Mouse (Mus musculus) hindbrain, postnatal 0 days (tissue): ENCODE measurements around the gene Pllp. TPM values are rescaled to one million over a fixed set of nuclear protein-coding genes. Genes with fewer than 3 reads are reported as not detected.

ENCODE experiments used
- ATAC-seq: fragments of 200-750 bp; cut with Nextera tagmentation; 2 replicates; pipeline ENCODE4 v1.8.0; 2017; ENCODE audit warnings: mild to moderate bottlenecking, moderate TSS enrichment, moderate library complexity
- DNase-seq: peaks from one replicate; pipeline ENCODE4 v3.0.0-alpha.2; 2015; ENCODE audit warnings: low spot score
- H3K27ac ChIP-seq: fragments of 300-500 bp; sonication (generic); 2 replicates; pipeline ENCODE4 v1.5.1; 2014; ENCODE audit warnings: mild to moderate bottlenecking
- H3K27me3 ChIP-seq: fragments of 300-500 bp; sonication (generic); 2 replicates; pipeline ENCODE4 v1.6.1; 2014; ENCODE audit warnings: low read length, mixed read lengths; ENCODE audit not compliant: insufficient read depth
- H3K36me3 ChIP-seq: fragments of 300-500 bp; sonication (generic); 2 replicates; pipeline ENCODE4 v1.6.1; 2014; ENCODE audit warnings: low read length, mixed read lengths; ENCODE audit not compliant: insufficient read depth
- H3K4me1 ChIP-seq: fragments of 300-500 bp; sonication (generic); 2 replicates; pipeline ENCODE4 v1.6.1; 2014; ENCODE audit warnings: antibody characterized with exemption, low read length, mixed read lengths; ENCODE audit not compliant: insufficient read depth
- H3K4me2 ChIP-seq: fragments of 300-500 bp; sonication (generic); 2 replicates; pipeline ENCODE4 v1.6.1; 2014; ENCODE audit warnings: low read depth, mild to moderate bottlenecking, low read length, moderate library complexity, mixed read lengths
- H3K4me3 ChIP-seq: fragments of 300-500 bp; sonication (generic); 2 replicates; pipeline ENCODE4 v1.5.1; 2014; ENCODE audit warnings: low read length
- H3K9ac ChIP-seq: fragments of 300-500 bp; sonication (generic); replicated peaks from 2 replicates; pipeline ENCODE4 v1.6.1; 2014; ENCODE audit warnings: mild to moderate bottlenecking, low read length, moderate library complexity, mixed read lengths
- H3K9me3 ChIP-seq: fragments of 300-500 bp; sonication (generic); 2 replicates; pipeline ENCODE4 v1.6.1; 2016; ENCODE audit warnings: low read length, mixed read lengths
- CTCF ChIP-seq: IDR thresholded peaks from 2 replicates; pipeline ENCODE4 v1.5.1; 2016; ENCODE audit warnings: antibody characterized with exemption, control low read depth, low read depth
- WGBS: fragments of 180-500 bp; shearing (Covaris S2); extraction: QIAGEN DNeasy Blood & Tissue Kit; methylation state at CpG from one replicate; pipeline ENCODE4 v1.1.7; 2014; 5-methylcytosine and 5-hydroxymethylcytosine counted together
- polyA plus RNA-seq: library from polyadenylated mRNA; unstranded; fragments of >200 nt; fragmentation: Nextera tagmentation; extraction: Ambion mirVana; gene quantifications from 2 replicates; pipeline ENCODE4 v1.2.1, GENCODE M21; 2015
- total RNA-seq: library from RNA; depleted of rRNA; stranded (reverse); fragments of >200 nt; gene quantifications from 2 replicates; pipeline ENCODE4 v1.2.3, GENCODE M21; 2014; rRNA removed

Pllp gene
- total RNA-seq = 19.0 and 20.3 TPM in 2 replicates
- polyA plus RNA-seq = 18.6 and 20.6 TPM in 2 replicates

- DNase-seq = peak; percentile 61
- WGBS = under 1% methylated on average over 41 of the region's 41 CpGs
- peak; percentile 72 for ATAC-seq
- Histone ChIP-seq H3K4me1 (peaks cover 12% of the 10 kb centered on the region; the same call in 1 of the 2 replicates), H3K27me3 (peaks cover 28% of the 10 kb centered on the region), H3K4me3 (peak within 1 kb of the TSS; percentile 44), H3K36me3 (no peaks in the 10 kb centered on the region), H3K4me2 (peak within 1 kb of the TSS; percentile 67), H3K9ac (peak within 1 kb of the TSS; percentile 49; the same call in 1 of the 2 replicates), H3K27ac (peak within 1 kb of the TSS; percentile 15; the same call in 1 of the 2 replicates), H3K9me3 (no peaks in the 10 kb centered on the region)
- TF ChIP-seq CTCF = no peak
Measured at GRCm38 (mm10) chr8:94695994-94696384, at the start of gene Pllp. Gene Pllp (minus strand): TSS chr8:94696278.

- no peak within 1 kb of the TSS for H3K27ac ChIP-seq
- no peak within 1 kb of the TSS for H3K4me3 ChIP-seq
- H3K4me2 ChIP-seq = no peak within 1 kb of the TSS
- no peaks in the 10 kb centered on the region for H3K27me3 ChIP-seq
- ATAC-seq (no peak), DNase-seq (no peak)
- TF ChIP-seq CTCF = no peak
- no peak within 1 kb of the TSS for H3K9ac ChIP-seq
- H3K36me3 ChIP-seq = no peaks in the 10 kb centered on the region
- 93% methylated on average over 7 of the region's 7 CpGs for WGBS
- no peaks in the 10 kb centered on the region for H3K4me1 ChIP-seq
- H3K9me3 ChIP-seq = no peaks in the 10 kb centered on the region
Measured at GRCm38 (mm10) chr8:94745476-94746184, 49.6 kb upstream of the Pllp start, which contains the start of gene Ccl22. Gene Ccl22 (plus strand): TSS chr8:94745590.

GRCm38 (mm10) chr8:94744972-94745371, 48.9 kb upstream of the Pllp start:
- no peak overlapping the region for H3K4me2 ChIP-seq
- H3K4me1 ChIP-seq = no peaks in the 10 kb centered on the region
- ATAC-seq = no peak
- H3K27ac ChIP-seq = no peak overlapping the region
- no peak for DNase-seq
- TF ChIP-seq CTCF = no peak
- H3K9me3 ChIP-seq = no peaks in the 10 kb centered on the region
- no peaks in the 10 kb centered on the region for H3K27me3 ChIP-seq
- no peak overlapping the region for H3K9ac ChIP-seq
- WGBS = 85% methylated on average over 9 of the region's 9 CpGs
- no peaks in the 10 kb centered on the region for H3K36me3 ChIP-seq
- H3K4me3 ChIP-seq = no peak overlapping the region

- Histone ChIP-seq H3K27me3 (no peaks in the 10 kb centered on the region), H3K4me2 (no peak overlapping the region), H3K9ac (no peak overlapping the region), H3K27ac (no peak overlapping the region), H3K4me1 (no peaks in the 10 kb centered on the region), H3K36me3 (no peaks in the 10 kb centered on the region), H3K4me3 (no peak overlapping the region), H3K9me3 (no peaks in the 10 kb centered on the region)
- WGBS = 84% methylated on average over 5 of the region's 5 CpGs
- TF ChIP-seq CTCF = no peak
- DNase-seq (no peak), ATAC-seq (no peak)
Measured at GRCm38 (mm10) chr8:94744484-94744883, 48.4 kb upstream of the Pllp start.

GRCm38 (mm10) chr8:94741726-94742125, 45.6 kb upstream of the Pllp start:
- no peak for TF ChIP-seq CTCF

GRCm38 (mm10) chr8:94740591-94740990, 44.5 kb upstream of the Pllp start:
- TF ChIP-seq CTCF = no peak
- Histone ChIP-seq H3K9ac (no peak overlapping the region), H3K4me3 (no peak overlapping the region), H3K27me3 (no peaks in the 10 kb centered on the region), H3K4me1 (no peaks in the 10 kb centered on the region), H3K36me3 (no peaks in the 10 kb centered on the region), H3K9me3 (no peaks in the 10 kb centered on the region), H3K4me2 (no peak overlapping the region), H3K27ac (no peak overlapping the region)
- ATAC-seq = no peak
- DNase-seq = no peak
- 93% methylated on average over 3 of the region's 3 CpGs for WGBS

More at GRCm38 (mm10) chr8:94741726-94742125, 45.6 kb upstream of the Pllp start:
- no peak overlapping the region for H3K27ac ChIP-seq
- no peak overlapping the region for H3K4me3 ChIP-seq
- H3K4me2 ChIP-seq = no peak overlapping the region
- no peaks in the 10 kb centered on the region for H3K9me3 ChIP-seq
- H3K36me3 ChIP-seq = no peaks in the 10 kb centered on the region
- H3K4me1 ChIP-seq = no peaks in the 10 kb centered on the region
- 94% methylated on average over 4 of the region's 4 CpGs for WGBS
- no peak for ATAC-seq
- DNase-seq = no peak
- no peak overlapping the region for H3K9ac ChIP-seq
- H3K27me3 ChIP-seq = no peaks in the 10 kb centered on the region

GRCm38 (mm10) chr8:94739829-94740228, 43.8 kb upstream of the Pllp start:
- WGBS = 69% methylated on average over 6 of the region's 6 CpGs
- Histone ChIP-seq H3K27ac (no peak overlapping the region), H3K4me3 (no peak overlapping the region), H3K27me3 (no peaks in the 10 kb centered on the region), H3K4me1 (no peaks in the 10 kb centered on the region), H3K9ac (no peak overlapping the region), H3K9me3 (no peaks in the 10 kb centered on the region), H3K4me2 (no peak overlapping the region), H3K36me3 (no peaks in the 10 kb centered on the region)
- no peak for TF ChIP-seq CTCF
- DNase-seq = no peak
- ATAC-seq = no peak
